Mouse (Mus musculus) skeletal muscle tissue, postnatal 0 days (tissue): ENCODE results near the gene Bend6. TPM values are rescaled to one million over a fixed set of nuclear protein-coding genes. Genes with fewer than 3 reads are reported as not detected.

Source experiments
- polyA plus RNA-seq: library from polyadenylated mRNA; unstranded; fragments of >200 nt; fragmentation: Nextera tagmentation; extraction: Ambion mirVana; gene quantifications from 2 replicates; pipeline ENCODE4 v1.2.1, GENCODE M21; 2015

Gene Bend6
- polyA plus RNA-seq = 0.24 and 1.0 TPM in 2 replicates

GRCm38 (mm10) chr1:33907421-33908190 lies at the start of gene Bend6:
Gene Bend6 (minus strand): TSS chr1:33907816.

DNA sequence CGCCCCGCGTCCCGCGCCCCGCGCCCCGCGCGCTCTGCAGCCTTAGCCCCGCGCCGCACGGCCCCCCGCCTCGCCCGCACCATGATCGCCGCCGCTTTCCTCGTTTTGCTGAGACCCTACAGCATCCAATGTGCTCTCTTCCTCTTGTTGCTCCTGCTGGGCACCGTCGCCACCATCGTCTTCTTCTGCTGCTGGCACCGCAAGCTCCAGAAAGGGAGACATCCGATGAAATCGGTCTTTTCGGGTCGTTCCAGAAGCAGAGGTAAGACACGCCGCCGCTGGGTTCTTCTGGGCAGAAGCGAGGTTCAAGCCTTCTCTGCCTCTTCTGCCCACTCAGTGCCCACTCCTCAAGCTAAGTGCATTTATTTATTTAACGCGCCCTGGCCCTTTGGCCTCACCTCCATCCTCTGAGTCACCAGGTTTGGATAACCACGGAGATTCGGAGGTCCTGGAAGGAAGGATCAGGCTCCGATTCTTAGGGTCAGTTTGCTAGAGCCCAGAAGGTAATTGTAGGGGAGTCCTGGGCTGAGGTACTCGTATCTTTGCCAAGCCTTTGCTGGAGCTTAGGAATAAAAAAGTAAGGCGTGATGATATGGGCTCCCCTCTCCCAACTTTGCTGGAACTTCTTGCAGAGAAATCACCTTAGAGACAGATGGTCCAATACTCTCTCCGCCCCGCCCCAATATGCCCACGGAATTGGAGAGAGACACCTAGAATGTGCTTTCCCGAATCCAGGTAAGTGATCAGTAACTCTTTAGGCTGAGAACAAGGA lies 761 bp upstream of the Bend6 start, which contains the start of gene Dst:
Dst (plus strand) TSS at position 35 of the 772 bp plus-strand sequence.

GRCm38 (mm10) chr1:33813868-33814794 lies 93.5 kb downstream of the Bend6 start, which contains the start of gene Zfp451:
Gene Zfp451 (minus strand): TSS chr1:33814595.

Other genes starting within 250 kb of the Bend6 start
- gene Prim2, start 238.0 kb downstream of the Bend6 start, polyA plus RNA-seq = 5.8 and 7.3 TPM in 2 replicates
- 7.8 and 12.1 TPM in 2 replicates for gene Rab23, start 187.9 kb downstream of the Bend6 start, polyA plus RNA-seq
- 62.4 and 73.6 TPM in 2 replicates for gene Bag2, start 150.0 kb downstream of the Bend6 start, polyA plus RNA-seq
- 9.5 and 10.1 TPM in 2 replicates for gene Zfp451, start 93.2 kb downstream of the Bend6 start, polyA plus RNA-seq
- gene Dst, start 409 bp upstream of the Bend6 start, polyA plus RNA-seq = 16.1 and 20.0 TPM in 2 replicates